Mouse (Mus musculus): ENCODE data around the gene Gm20388. TPM values are rescaled to one million over a fixed set of nuclear protein-coding genes. Genes with fewer than 3 reads are reported as not detected.

Gm20388 gene
- polyA plus RNA-seq, 1 experiment: 49.7 TPM

DNA sequence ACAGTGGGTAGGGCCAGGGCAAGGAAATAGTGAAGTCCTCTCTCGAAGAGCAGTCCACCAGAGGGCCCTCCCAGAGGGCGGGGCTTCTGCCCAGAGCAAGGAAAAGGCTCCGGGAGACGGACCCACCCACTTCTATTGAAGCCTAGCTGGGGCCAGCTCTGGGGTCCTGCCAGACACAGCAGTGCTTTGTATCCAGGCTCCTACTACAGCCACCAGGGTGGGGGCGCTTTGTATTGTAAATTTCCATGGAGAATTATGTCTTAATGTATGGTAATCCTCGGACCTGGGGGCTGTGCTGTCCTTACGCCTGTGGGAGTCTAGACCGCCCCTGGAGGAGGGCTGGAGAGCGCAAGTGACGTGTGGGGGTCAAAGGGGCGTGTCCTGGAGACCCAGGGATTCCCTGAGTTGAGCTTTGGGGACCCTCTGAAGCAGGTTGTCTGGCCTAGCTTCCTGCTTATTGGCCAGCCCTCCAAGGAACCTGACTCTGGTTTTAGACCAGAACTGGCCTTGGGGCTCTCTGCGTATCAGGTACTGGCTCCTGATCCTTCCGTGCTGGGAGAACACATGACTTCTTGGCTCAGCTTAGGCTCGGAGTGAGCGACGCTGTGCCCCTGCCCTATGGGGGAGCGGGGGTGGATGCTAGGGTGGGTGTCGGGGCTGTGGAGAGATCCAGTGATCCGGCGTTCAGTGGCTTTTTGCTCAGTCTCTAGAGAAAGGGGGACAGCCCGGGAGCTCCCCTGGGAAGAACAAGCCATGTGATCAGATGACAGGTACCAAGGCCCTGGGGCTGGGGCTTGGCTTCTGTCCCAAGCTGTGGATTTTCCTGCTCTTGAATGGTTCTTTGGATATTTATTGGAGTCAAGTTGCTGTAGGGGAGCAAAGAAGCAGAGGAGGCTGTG lies 598.7 kb downstream of the Gm20388 start:
- TF ChIP-seq CTCF (conservative IDR thresholded peaks at IDR 0.05; ENCODE audit: insufficient read depth, insufficient read length, low read depth, low read length) (no peak), POLR2A (IDR thresholded peaks at IDR 0.05; ENCODE audit: low read depth, low read length) (no peak)
- Histone ChIP-seq H3K4me1 (ENCODE audit: control insufficient read depth, insufficient read depth, low read length) (peaks cover 20% of the 10 kb centered on the region), H3K36me3 (ENCODE audit: control insufficient read depth, insufficient read depth, low read length) (no peaks in the 10 kb centered on the region), H3K4me3 (ENCODE audit: insufficient read depth, low read depth, low read length) (no peak overlapping the region), H3K27ac (ENCODE audit: insufficient read depth, low read depth, low read length) (no peak overlapping the region), H3K27me3 (replicated peaks; ENCODE audit: control insufficient read depth, insufficient read depth, low read length) (no peaks in the 10 kb centered on the region)
- no peak for DNase-seq
- 30% methylated on average over 21 of the region's 21 CpGs for WGBS

DNA sequence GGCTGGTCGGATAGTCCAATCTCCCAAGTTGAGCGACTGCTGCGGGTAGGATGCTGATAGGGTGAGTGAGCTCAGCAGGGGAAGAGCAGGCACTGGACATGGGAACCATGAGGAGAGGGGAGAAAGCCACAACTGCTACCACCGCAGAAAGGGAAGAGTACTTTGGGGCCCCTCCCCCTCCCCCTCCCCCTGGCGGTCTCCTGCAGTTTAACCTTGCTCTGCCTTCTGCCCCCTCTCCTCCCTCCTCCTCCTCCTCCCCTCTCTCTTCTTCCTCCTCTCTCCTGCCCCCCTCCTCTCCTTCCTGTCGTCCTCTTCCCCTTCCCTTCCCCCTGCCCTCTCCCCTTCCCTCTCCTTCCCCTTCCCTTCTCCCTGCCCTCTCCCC lies 599.4 kb downstream of the Gm20388 start:
- H3K4me1 ChIP-seq (ENCODE audit: control insufficient read depth, insufficient read depth, low read length): peaks cover 20% of the 10 kb centered on the region
- H3K36me3 ChIP-seq (ENCODE audit: control insufficient read depth, insufficient read depth, low read length): no peaks in the 10 kb centered on the region
- no peak overlapping the region for H3K27ac ChIP-seq (ENCODE audit: insufficient read depth, low read depth, low read length)
- no peak overlapping the region for H3K4me3 ChIP-seq (ENCODE audit: insufficient read depth, low read depth, low read length)
- H3K27me3 ChIP-seq (replicated peaks; ENCODE audit: control insufficient read depth, insufficient read depth, low read length): no peaks in the 10 kb centered on the region
- no peak for DNase-seq
- WGBS: 41% methylated on average over 5 of the region's 6 CpGs
- no peak for TF ChIP-seq CTCF (conservative IDR thresholded peaks at IDR 0.05; ENCODE audit: insufficient read depth, insufficient read length, low read depth, low read length)
- no peak for TF ChIP-seq POLR2A (IDR thresholded peaks at IDR 0.05; ENCODE audit: low read depth, low read length)

DNA sequence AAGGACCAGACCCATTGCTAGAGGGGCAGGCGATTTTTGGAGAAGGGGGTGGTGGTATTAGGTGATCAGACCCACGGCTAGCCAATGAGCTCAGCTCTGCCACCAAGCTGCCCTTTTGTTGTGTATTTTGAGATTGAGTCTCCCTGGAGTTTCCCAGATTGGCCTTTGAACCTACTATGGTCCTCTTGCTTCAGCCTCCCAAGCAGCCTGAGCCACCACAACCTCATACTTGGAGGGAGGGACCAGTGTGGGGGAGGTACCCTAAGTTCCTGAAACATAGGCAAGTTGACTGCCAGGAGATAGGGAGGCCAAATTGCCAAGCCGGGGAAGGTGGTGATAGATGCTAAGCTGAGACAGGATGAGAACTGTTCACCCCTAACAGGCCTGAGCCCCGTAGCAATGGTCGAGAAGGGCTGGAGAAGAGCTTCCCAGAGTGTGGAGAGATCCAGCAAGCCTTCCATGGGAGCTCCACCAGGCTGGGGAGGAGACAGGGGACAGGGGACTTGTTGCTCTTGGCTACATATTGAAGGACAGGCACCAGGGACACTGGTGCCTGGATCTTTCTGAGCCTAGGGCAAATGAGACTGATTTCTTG lies 600.3 kb downstream of the Gm20388 start:
- TF ChIP-seq CTCF (conservative IDR thresholded peaks at IDR 0.05; ENCODE audit: insufficient read depth, insufficient read length, low read depth, low read length) (no peak), POLR2A (IDR thresholded peaks at IDR 0.05; ENCODE audit: low read depth, low read length) (no peak)
- no peak overlapping the region for H3K27ac ChIP-seq (ENCODE audit: insufficient read depth, low read depth, low read length)
- no peak overlapping the region for H3K4me3 ChIP-seq (ENCODE audit: insufficient read depth, low read depth, low read length)
- H3K4me1 ChIP-seq (ENCODE audit: control insufficient read depth, insufficient read depth, low read length): peaks cover 20% of the 10 kb centered on the region
- peak; percentile 61 for DNase-seq
- no peaks in the 10 kb centered on the region for H3K36me3 ChIP-seq (ENCODE audit: control insufficient read depth, insufficient read depth, low read length)
- H3K27me3 ChIP-seq (replicated peaks; ENCODE audit: control insufficient read depth, insufficient read depth, low read length): no peaks in the 10 kb centered on the region
- WGBS: 69% methylated on average over 5 of the region's 5 CpGs

DNA sequence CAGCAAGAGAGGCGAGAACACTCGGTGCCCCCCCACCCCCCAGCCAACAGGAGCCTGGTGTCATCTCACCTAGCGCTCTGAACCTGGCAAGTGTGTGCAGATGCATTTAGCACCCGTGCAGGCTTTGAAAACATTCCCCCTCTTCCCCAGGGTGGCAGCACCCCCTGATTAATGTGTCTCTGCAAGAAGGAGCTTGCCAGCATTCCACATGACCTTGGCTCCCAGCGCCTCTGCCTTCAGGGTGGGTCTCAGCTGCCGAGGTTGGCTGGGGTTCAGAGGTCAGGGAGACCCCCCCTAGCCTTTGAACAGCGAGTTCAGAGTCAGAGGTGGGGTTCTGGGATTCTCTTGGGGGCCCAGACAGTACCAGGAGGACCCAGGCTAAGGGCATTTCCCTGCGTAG lies 601.1 kb downstream of the Gm20388 start:
- peaks cover 20% of the 10 kb centered on the region for H3K4me1 ChIP-seq (ENCODE audit: control insufficient read depth, insufficient read depth, low read length)
- no peaks in the 10 kb centered on the region for H3K36me3 ChIP-seq (ENCODE audit: control insufficient read depth, insufficient read depth, low read length)
- peak; percentile 56 for DNase-seq
- H3K27me3 ChIP-seq (replicated peaks; ENCODE audit: control insufficient read depth, insufficient read depth, low read length): no peaks in the 10 kb centered on the region
- no peak for TF ChIP-seq CTCF (conservative IDR thresholded peaks at IDR 0.05; ENCODE audit: insufficient read depth, insufficient read length, low read depth, low read length)
- no peak for TF ChIP-seq POLR2A (IDR thresholded peaks at IDR 0.05; ENCODE audit: low read depth, low read length)
- H3K27ac ChIP-seq (ENCODE audit: insufficient read depth, low read depth, low read length): no peak overlapping the region
- no peak overlapping the region for H3K4me3 ChIP-seq (ENCODE audit: insufficient read depth, low read depth, low read length)
- 42% methylated on average over 8 of the region's 8 CpGs for WGBS

DNA sequence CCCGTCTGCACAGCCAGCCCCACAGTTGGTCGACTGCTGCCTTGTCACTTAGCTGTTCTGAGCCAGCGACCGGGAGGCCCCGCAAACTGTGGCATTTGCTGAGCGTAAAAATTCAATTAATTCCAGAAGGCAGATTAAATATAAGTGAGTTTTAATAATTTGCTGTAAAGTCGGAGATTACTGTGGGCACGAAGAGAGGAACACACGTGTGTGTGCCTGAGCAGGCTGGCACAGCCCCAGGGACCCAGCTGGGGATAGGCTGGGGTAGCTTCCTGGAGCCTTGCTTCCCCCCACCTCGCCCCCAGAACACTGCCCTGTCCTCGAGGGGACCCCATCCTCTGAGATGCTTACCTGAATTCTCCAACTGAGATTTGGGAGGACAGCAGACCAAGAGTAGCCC lies 601.7 kb downstream of the Gm20388 start:
- WGBS: 61% methylated on average over 11 of the region's 11 CpGs
- no peak for DNase-seq
- TF ChIP-seq CTCF (conservative IDR thresholded peaks at IDR 0.05; ENCODE audit: insufficient read depth, insufficient read length, low read depth, low read length) (no peak), POLR2A (IDR thresholded peaks at IDR 0.05; ENCODE audit: low read depth, low read length) (no peak)
- Histone ChIP-seq H3K4me1 (ENCODE audit: control insufficient read depth, insufficient read depth, low read length) (peaks cover 20% of the 10 kb centered on the region), H3K4me3 (ENCODE audit: insufficient read depth, low read depth, low read length) (no peak overlapping the region), H3K27ac (ENCODE audit: insufficient read depth, low read depth, low read length) (no peak overlapping the region), H3K27me3 (replicated peaks; ENCODE audit: control insufficient read depth, insufficient read depth, low read length) (no peaks in the 10 kb centered on the region), H3K36me3 (ENCODE audit: control insufficient read depth, insufficient read depth, low read length) (no peaks in the 10 kb centered on the region)

DNA sequence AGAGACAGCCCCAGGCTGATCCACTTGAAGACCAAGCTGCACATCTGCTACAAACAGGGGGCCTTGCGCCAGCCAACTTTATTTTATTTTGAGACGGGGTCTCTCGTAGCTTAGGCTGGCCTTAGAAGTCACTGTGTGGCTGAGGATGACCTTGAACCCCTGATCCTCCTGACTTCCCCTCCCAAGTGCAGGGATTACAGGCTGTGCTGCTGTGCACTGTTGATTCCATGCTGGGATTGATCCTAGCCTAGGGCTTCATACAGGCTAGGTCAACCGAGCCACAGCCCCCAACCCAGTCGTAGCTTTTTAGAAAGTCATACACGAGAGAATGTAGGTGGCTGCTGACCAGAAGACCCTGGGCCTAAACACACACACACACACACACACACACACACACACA lies 602.5 kb downstream of the Gm20388 start:
- Histone ChIP-seq H3K36me3 (ENCODE audit: control insufficient read depth, insufficient read depth, low read length) (no peaks in the 10 kb centered on the region), H3K4me1 (ENCODE audit: control insufficient read depth, insufficient read depth, low read length) (peaks cover 20% of the 10 kb centered on the region)
- DNase-seq: no peak

More for the DNA sequence above, 602.5 kb downstream of the Gm20388 start:
- H3K27ac ChIP-seq (ENCODE audit: insufficient read depth, low read depth, low read length): no peak overlapping the region
- no peak overlapping the region for H3K4me3 ChIP-seq (ENCODE audit: insufficient read depth, low read depth, low read length)
- no peak for TF ChIP-seq POLR2A (IDR thresholded peaks at IDR 0.05; ENCODE audit: low read depth, low read length)
- TF ChIP-seq CTCF (conservative IDR thresholded peaks at IDR 0.05; ENCODE audit: insufficient read depth, insufficient read length, low read depth, low read length): no peak
- no peaks in the 10 kb centered on the region for H3K27me3 ChIP-seq (replicated peaks; ENCODE audit: control insufficient read depth, insufficient read depth, low read length)
- WGBS: 86% methylated on average over 6 of the region's 6 CpGs

Data from kidney, adult 2 months (tissue).